Mouse (Mus musculus) stomach, embryonic 16.5 days (tissue): Measurements from ENCODE around the gene Pde10a. TPM values are rescaled to one million over a fixed set of nuclear protein-coding genes. Genes with fewer than 3 reads are reported as not detected.

ENCODE experiments used
- ATAC-seq: fragments of 200-750 bp; cut with Nextera tagmentation; 2 replicates; pipeline ENCODE4 v1.8.0; 2017; ENCODE audit warnings: moderate number of reproducible peaks, moderate TSS enrichment; ENCODE audit not compliant: insufficient read depth, low FRiP score
- H3K27ac ChIP-seq: fragments of 300-500 bp; sonication (generic); 2 replicates; pipeline ENCODE4 v1.5.1; 2014; ENCODE audit warnings: low read length
- H3K27me3 ChIP-seq: fragments of 300-500 bp; sonication (generic); 2 replicates; pipeline ENCODE4 v1.6.1; 2014; ENCODE audit warnings: low read length, control low read depth, mixed read lengths; ENCODE audit not compliant: control insufficient read depth, insufficient read depth
- H3K36me3 ChIP-seq: fragments of 300-500 bp; sonication (generic); 2 replicates; pipeline ENCODE4 v1.6.1; 2014; ENCODE audit warnings: low read length; ENCODE audit not compliant: control insufficient read depth, insufficient read depth
- H3K4me1 ChIP-seq: fragments of 300-500 bp; sonication (generic); 2 replicates; pipeline ENCODE4 v1.6.1; 2014; ENCODE audit warnings: low read length, control low read depth, mixed read lengths; ENCODE audit not compliant: control insufficient read depth, insufficient read depth
- H3K4me2 ChIP-seq: fragments of 300-500 bp; sonication (generic); 2 replicates; pipeline ENCODE4 v1.6.1; 2014; ENCODE audit warnings: low read depth, low read length, mixed read lengths
- H3K4me3 ChIP-seq: fragments of 300-500 bp; sonication (generic); replicated peaks from 2 replicates; pipeline ENCODE4 v1.5.1; 2014; ENCODE audit warnings: mild to moderate bottlenecking, low read length
- H3K9ac ChIP-seq: fragments of 300-500 bp; sonication (generic); 2 replicates; pipeline ENCODE4 v1.6.1; 2014; ENCODE audit warnings: low read length
- H3K9me3 ChIP-seq: fragments of 300-500 bp; sonication (generic); replicated peaks from 2 replicates; pipeline ENCODE4 v1.6.1; 2016; ENCODE audit warnings: low read length, control low read depth; ENCODE audit not compliant: control insufficient read depth
- WGBS: fragments of 180-500 bp; shearing (Covaris S2); extraction: QIAGEN DNeasy Blood & Tissue Kit; methylation state at CpG from one replicate; pipeline ENCODE4 v1.1.7; 2014; 5-methylcytosine and 5-hydroxymethylcytosine counted together
- polyA plus RNA-seq: library from polyadenylated mRNA; unstranded; fragments of >200 nt; fragmentation: Nextera tagmentation; extraction: Ambion mirVana; gene quantifications from 2 replicates; pipeline ENCODE4 v1.2.1, GENCODE M21; 2015

The Pde10a gene
- polyA plus RNA-seq, 1 experiment from 2014 or later, result 1.2 TPM

DNA sequence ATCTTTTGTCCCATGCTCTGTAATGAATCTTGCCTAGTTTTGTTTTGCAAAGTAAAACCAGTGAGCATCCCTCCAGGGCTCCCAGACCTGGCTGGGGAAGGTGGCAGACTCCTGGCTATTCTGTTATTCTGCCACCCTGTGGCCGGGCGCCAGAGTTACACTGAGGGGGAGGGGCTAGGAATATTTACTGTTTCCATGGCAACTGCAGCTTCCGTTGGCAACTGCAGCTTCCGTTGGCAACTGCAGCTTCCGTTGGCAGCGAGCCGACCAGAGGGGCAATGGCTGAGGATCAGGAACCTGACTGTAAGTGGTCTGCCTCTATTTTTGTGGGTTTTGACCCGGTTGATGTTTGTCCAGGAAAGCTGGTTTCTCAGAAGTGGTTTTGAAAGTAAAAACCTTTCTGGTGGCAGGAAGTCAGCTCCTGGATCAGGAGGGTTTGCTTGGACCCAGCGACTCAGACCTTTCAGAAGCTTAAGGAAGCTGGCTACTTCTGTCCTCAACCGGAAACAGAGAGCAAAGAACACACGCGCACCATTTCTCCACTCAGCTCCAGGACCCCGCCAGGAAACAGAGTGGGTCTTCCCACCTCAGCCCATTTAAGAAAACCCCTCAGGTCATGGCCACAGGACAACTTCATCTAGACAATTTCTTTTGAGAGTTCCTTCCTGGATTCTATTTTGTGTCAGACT lies 463.1 kb downstream of the Pde10a start, which contains the start of gene 1700010I14Rik:
Gene 1700010I14Rik, plus strand, starts transcription at position 215 of the 689 bp plus-strand sequence.
- ATAC-seq, result peak; percentile 55; the same call in 1 of the 2 replicates
- peak within 1 kb of the TSS; percentile 20; the same call in 1 of the 2 replicates for H3K9ac ChIP-seq
- 5% methylated on average over 13 of the region's 13 CpGs for WGBS
- peak within 1 kb of the TSS; percentile 37 for H3K4me3 ChIP-seq
- H3K36me3 ChIP-seq, result no peaks in the 10 kb centered on the region
- H3K9me3 ChIP-seq, result no peaks in the 10 kb centered on the region
- H3K27me3 ChIP-seq, result no peaks in the 10 kb centered on the region
- H3K4me2 ChIP-seq, result peak within 1 kb of the TSS; percentile 49
- no peak within 1 kb of the TSS for H3K27ac ChIP-seq
- H3K4me1 ChIP-seq, result no peaks in the 10 kb centered on the region

DNA sequence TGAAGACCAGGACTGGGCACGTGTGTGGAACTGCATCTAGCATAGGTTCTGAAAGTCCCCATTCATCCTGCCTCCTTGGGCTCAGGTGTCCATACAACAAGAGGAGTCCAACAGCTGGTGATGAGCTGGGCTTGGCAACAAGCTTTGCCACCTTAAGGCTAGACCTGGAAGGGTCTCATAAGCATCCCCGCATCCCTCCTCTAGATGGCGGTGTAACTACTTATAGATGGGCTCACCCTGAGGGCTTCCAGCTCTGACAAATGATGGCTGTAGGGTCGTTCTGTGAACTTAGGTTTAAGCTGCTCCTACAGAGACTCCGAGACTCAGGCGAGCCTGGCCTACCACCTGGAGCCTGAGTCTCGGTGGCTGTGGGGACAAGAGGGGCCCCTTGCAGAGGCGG lies 466.0 kb downstream of the Pde10a start:
- Histone ChIP-seq H3K9me3 (no peaks in the 10 kb centered on the region), H3K27me3 (no peaks in the 10 kb centered on the region)

DNA sequence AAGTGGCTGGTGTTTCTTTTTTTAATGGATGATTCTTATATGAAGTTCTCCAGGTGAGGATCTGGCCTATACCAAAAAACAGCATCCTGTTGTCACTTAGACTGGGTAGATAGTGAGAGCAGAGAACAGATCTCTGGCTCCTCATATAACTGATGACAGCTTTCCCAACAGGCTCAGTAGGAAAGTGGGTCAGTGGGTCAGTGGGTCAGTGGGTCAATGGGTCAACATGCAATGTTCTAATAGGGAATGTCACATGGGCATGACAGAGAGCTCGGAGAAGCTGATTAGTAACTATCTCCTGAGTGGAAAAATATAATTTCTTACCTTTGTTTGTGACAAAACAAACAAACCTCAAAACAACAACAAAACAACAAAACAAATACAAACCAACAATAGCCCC lies 470.2 kb downstream of the Pde10a start:
- no peak overlapping the region for H3K4me3 ChIP-seq
- no peak overlapping the region for H3K4me2 ChIP-seq
- H3K9me3 ChIP-seq, result no peaks in the 10 kb centered on the region
- no peak overlapping the region for H3K9ac ChIP-seq
- no peak for ATAC-seq
- no peaks in the 10 kb centered on the region for H3K4me1 ChIP-seq
- WGBS, result 76% methylated on average over 1 of the region's 1 CpGs
- H3K27me3 ChIP-seq, result no peaks in the 10 kb centered on the region
- no peak overlapping the region for H3K27ac ChIP-seq
- H3K36me3 ChIP-seq, result no peaks in the 10 kb centered on the region

More for the DNA sequence above, 466.0 kb downstream of the Pde10a start:
- no peak for ATAC-seq
- Histone ChIP-seq H3K36me3 (no peaks in the 10 kb centered on the region), H3K4me2 (no peak overlapping the region), H3K4me3 (no peak overlapping the region), H3K9ac (no peak overlapping the region), H3K27ac (no peak overlapping the region), H3K4me1 (no peaks in the 10 kb centered on the region)
- WGBS, result 29% methylated on average over 8 of the region's 8 CpGs

DNA sequence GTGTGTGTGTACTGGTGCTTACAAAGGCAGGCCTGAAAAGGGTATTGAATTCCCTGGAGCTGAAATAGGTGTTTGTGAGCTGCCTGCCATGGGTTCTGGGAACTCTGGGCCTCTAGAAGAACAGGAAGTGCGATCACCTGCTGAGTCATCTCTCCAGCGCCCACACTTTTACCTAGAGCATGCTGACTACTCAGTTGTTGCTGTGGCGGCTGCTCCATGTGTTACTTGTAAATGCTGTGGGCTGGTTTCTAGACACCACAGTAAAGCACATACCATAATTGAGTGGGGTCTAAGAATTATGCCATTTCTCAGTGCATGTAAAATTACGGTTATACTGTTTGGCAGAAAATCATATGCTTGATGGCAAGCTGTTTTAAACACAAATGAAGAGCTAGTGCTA lies 477.3 kb downstream of the Pde10a start:
- WGBS, result 73% methylated on average over 4 of the region's 4 CpGs

DNA sequence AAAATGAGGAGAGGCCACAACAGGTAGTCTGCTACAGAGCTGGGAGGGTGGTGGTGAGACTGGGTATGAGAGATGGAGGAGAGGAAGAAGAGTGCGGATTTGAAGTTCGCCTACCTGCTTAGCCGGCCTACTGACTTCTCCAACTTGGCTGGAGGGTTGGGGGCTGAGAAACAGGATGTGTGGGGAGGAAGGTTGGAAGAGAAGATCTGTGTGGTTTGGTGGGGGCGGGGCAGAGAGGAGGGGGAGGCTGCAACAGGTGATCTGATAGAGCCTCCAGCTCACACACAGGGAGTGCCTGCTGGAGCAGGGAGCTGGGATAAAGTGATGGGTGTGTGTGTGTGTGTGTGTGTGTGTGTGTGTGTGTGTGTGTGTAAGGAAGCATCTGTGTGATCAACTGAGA lies 479.3 kb downstream of the Pde10a start:
- Histone ChIP-seq H3K27me3 (no peaks in the 10 kb centered on the region), H3K9ac (no peak overlapping the region), H3K27ac (no peak overlapping the region), H3K36me3 (no peaks in the 10 kb centered on the region; the same call in 1 of the 2 replicates), H3K4me2 (no peak overlapping the region), H3K9me3 (no peaks in the 10 kb centered on the region), H3K4me1 (no peaks in the 10 kb centered on the region), H3K4me3 (no peak overlapping the region)
- WGBS, result 73% methylated on average over 4 of the region's 4 CpGs
- no peak for ATAC-seq

More for the DNA sequence above, 477.3 kb downstream of the Pde10a start:
- no peak for ATAC-seq
- Histone ChIP-seq H3K27ac (no peak overlapping the region), H3K9ac (no peak overlapping the region), H3K36me3 (no peaks in the 10 kb centered on the region; the same call in 1 of the 2 replicates), H3K9me3 (no peaks in the 10 kb centered on the region), H3K4me1 (no peaks in the 10 kb centered on the region), H3K4me3 (no peak overlapping the region), H3K27me3 (no peaks in the 10 kb centered on the region), H3K4me2 (no peak overlapping the region)

DNA sequence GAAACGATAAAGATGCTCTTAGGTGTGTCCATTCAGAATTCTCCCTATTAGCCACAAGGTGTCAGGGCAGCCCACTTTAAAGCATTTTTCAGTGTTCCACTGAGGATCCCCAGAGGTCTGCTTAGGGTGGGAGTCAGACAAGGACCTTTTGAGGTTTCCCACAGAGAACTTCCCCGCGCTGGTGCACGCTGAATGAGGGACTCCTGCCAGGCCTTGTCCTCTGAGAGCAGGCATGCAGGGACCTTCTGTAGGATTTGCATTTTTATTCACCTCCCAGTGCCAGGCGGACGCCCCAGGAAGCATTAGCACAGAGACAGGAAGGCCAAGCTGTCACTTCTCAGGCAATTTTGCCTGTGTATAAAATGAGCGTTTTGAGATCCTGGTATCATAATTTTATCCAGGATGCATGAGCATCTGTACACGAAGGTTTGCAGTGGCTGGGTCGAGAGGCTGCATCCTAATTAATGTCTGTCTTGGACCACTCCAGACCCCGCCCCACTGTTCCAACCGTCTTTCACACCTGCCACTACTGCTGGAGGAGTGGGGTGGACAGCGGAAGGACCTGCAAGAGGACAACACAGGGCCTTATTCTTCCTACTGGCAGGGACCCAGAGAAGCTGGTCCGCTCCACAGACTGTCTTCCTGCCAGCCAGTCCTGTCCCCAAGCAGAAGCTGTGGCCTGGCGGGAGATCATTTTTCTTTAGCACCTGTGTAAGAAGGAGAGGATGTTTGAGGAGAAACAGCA lies 498.2 kb downstream of the Pde10a start:
- no peak for ATAC-seq
- Histone ChIP-seq H3K4me2 (no peak overlapping the region), H3K27me3 (no peaks in the 10 kb centered on the region), H3K4me3 (no peak overlapping the region), H3K9me3 (no peaks in the 10 kb centered on the region), H3K27ac (no peak overlapping the region), H3K36me3 (no peaks in the 10 kb centered on the region), H3K4me1 (no peaks in the 10 kb centered on the region), H3K9ac (no peak overlapping the region)
- WGBS, result 23% methylated on average over 14 of the region's 14 CpGs

DNA sequence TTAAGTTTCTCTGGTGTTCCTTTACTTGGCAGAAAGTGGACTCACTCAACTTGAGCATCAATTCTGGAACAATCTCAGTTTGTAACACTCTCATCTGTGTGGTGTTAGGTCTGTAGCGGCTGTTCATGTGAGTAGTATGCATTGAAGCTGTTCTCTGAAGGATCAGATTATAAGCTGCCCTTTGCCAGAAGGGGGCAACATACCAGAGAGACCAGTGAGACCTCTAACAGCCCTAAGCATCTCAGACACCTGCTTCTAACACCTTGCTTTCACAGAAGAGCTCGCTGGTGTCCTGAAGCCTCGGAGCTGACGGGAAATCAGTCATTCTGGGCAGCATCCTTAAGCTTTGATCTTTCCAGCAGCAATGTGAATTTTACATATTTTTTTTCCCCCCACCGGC lies 505.0 kb downstream of the Pde10a start:
- no peak overlapping the region for H3K27ac ChIP-seq
- peaks cover 3% of the 10 kb centered on the region; the same call in 1 of the 2 replicates for H3K4me1 ChIP-seq
- 46% methylated on average over 5 of the region's 5 CpGs for WGBS
- H3K9ac ChIP-seq, result no peak overlapping the region
- no peaks in the 10 kb centered on the region for H3K27me3 ChIP-seq
- no peaks in the 10 kb centered on the region for H3K9me3 ChIP-seq
- ATAC-seq, result no peak
- no peak overlapping the region for H3K4me2 ChIP-seq
- no peak overlapping the region for H3K4me3 ChIP-seq
- H3K36me3 ChIP-seq, result no peaks in the 10 kb centered on the region

DNA sequence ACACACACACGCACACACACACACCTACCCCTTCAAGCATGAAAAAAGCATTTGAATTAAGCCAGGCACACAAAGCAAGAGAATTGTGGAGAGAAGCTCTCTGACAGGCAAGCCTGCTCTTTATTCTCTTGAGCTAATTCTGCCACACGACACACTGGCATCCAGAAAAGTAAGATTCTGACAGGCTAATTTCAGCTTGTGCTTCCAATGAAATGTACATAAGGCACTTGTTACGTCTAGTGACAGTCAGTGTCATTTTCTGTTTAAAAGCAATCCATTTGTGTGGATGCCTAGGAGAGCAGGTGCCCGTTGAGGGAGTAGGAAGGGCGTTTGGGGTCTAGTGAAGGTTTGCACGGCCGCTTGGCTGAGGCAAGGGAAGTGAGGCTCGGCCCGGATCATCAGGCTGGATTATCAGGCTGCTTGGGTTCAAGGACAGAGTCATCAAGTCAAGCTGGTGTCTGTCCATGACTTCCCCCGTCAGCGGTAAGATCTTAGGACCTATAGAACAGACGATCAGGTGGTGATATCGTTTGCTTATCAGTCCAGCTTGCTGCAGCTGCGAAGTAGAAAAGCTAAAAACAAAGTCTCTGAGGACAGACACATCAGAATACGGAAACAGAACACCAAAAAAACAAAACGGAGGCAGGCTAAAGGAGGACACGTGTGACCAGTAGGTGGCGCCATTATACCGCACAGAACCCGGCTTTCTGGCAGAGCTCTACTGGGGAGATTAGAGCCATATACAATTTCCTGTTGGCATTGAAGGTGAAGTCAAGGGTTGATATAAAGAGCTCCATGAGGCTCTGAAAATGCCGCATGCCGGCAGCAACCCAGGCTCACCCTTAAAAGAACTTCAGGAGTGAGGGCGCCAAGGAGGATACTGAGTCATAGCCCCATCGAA lies 506.3 kb downstream of the Pde10a start:
- Histone ChIP-seq H3K4me3 (peak overlapping the region; percentile 19; the same call in 1 of the 2 replicates), H3K4me1 (peaks cover 3% of the 10 kb centered on the region; the same call in 1 of the 2 replicates), H3K9ac (peak overlapping the region; percentile 35), H3K27me3 (no peaks in the 10 kb centered on the region), H3K4me2 (peak overlapping the region; percentile 40), H3K27ac (no peak overlapping the region), H3K36me3 (no peaks in the 10 kb centered on the region), H3K9me3 (no peaks in the 10 kb centered on the region)
- 14% methylated on average over 24 of the region's 24 CpGs for WGBS
- peak; percentile 37; the same call in 1 of the 2 replicates for ATAC-seq
